In the genomic region with DNA sequence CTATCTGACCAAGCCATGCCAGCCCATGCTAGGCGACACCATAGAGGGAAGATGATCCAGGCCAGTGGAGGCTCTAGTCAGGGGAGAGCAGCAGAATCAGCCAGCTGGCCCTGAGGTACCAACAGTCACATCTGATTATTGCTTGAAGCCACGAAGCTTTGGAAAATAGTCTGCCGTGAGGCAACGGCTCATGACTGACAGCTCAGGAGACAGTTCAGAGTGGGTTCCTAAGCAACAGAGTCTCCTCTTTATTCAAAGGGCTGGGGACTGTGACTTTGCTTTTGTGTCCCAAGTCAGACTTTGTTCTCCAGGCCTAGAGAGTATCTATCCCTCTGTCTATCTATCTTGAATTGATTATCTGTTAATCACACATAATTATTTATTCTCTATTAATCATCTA, we compare ENCODE assay signal across 22 mouse cellular contexts.
DNase-seq lines count a peak whose midpoint lies in the region; ATAC-seq and TF ChIP-seq lines count a peak whose summit lies in the region.
"Had no signal": no experiment of that assay in that cellular context is flagged by ENCODE, and none has a peak within 500 bp of the region (broad histone marks: within the 10 kb centered on the region; RNA-seq: fewer than 3 reads in every experiment).

No protein-coding gene starts in this region.

- WGBS in forebrain, postnatal 0 days = 48% methylated on average over 4 of the region's 4 CpGs
- WGBS in forebrain, embryonic 13.5 days = 69% methylated on average over 4 of the region's 4 CpGs
- 56% methylated on average over 4 of the region's 4 CpGs for WGBS in hindbrain, embryonic 12.5 days
- 40% methylated on average over 4 of the region's 4 CpGs for WGBS in hindbrain, embryonic 13.5 days
- WGBS in midbrain, embryonic 14.5 days = 19% methylated on average over 4 of the region's 4 CpGs
- WGBS in midbrain, embryonic 16.5 days = 29% methylated on average over 4 of the region's 4 CpGs

- no peak overlapping the region for H3K4me3 ChIP-seq in forebrain, postnatal 0 days (ENCODE audit: low read depth, low read length)
- no peak overlapping the region for H3K4me3 ChIP-seq in forebrain, embryonic 13.5 days
- no peak overlapping the region for H3K4me3 ChIP-seq in hindbrain, embryonic 12.5 days
- no peak overlapping the region for H3K4me3 ChIP-seq in hindbrain, embryonic 13.5 days
- H3K4me3 ChIP-seq in midbrain, embryonic 14.5 days (replicated peaks; ENCODE audit: low read depth, low read length) = no peak overlapping the region
- no peak overlapping the region for H3K4me3 ChIP-seq in midbrain, embryonic 16.5 days (ENCODE audit: low read depth, low read length)
- H3K4me3 ChIP-seq: embryonic facial prominence, embryonic 13.5 days; embryonic facial prominence, embryonic 15.5 days; erythroblast, embryonic 14.5 days; forebrain, embryonic 15.5 days had no signal

- peak; percentile 47; the same call in 1 of the 2 replicates for ATAC-seq in forebrain, postnatal 0 days
- no peak for ATAC-seq in forebrain, embryonic 13.5 days
- 0 out of 2 replicates have a peak, but pooled peaks have one; percentile 35 for ATAC-seq in hindbrain, embryonic 12.5 days (ENCODE audit: low FRiP score)
- ATAC-seq in hindbrain, embryonic 13.5 days (ENCODE audit: low FRiP score) = no peak
- ATAC-seq in midbrain, embryonic 14.5 days (ENCODE audit: low FRiP score, low TSS enrichment) = no peak
- ATAC-seq in midbrain, embryonic 16.5 days = no peak
- ATAC-seq: forebrain, embryonic 15.5 days had no signal

- H3K27me3 ChIP-seq in forebrain, postnatal 0 days (ENCODE audit: insufficient read depth, low read length) = no peaks in the 10 kb centered on the region
- H3K27me3 ChIP-seq in forebrain, embryonic 13.5 days = peaks cover 7% of the 10 kb centered on the region; the same call in 1 of the 2 replicates
- H3K27me3 ChIP-seq in hindbrain, embryonic 12.5 days = no peaks in the 10 kb centered on the region
- 0 out of 2 replicates have a peak, but pooled peaks cover 1% of the 10 kb centered on the region for H3K27me3 ChIP-seq in hindbrain, embryonic 13.5 days
- no peaks in the 10 kb centered on the region for H3K27me3 ChIP-seq in midbrain, embryonic 14.5 days (ENCODE audit: control insufficient read depth, insufficient read depth, low read length)
- H3K27me3 ChIP-seq in midbrain, embryonic 16.5 days (ENCODE audit: control insufficient read depth, insufficient read depth, low read depth, low read length) = no peaks in the 10 kb centered on the region
- H3K27me3 ChIP-seq: embryonic facial prominence, embryonic 13.5 days; embryonic facial prominence, embryonic 15.5 days; forebrain, embryonic 15.5 days had no signal

- no peaks in the 10 kb centered on the region for H3K9me3 ChIP-seq in forebrain, postnatal 0 days (ENCODE audit: low read length)
- no peaks in the 10 kb centered on the region for H3K9me3 ChIP-seq in forebrain, embryonic 13.5 days (replicated peaks)
- H3K9me3 ChIP-seq in hindbrain, embryonic 12.5 days (replicated peaks) = no peaks in the 10 kb centered on the region
- H3K9me3 ChIP-seq in hindbrain, embryonic 13.5 days = no peaks in the 10 kb centered on the region
- no peaks in the 10 kb centered on the region for H3K9me3 ChIP-seq in midbrain, embryonic 14.5 days (ENCODE audit: control insufficient read depth, low read length)
- H3K9me3 ChIP-seq in midbrain, embryonic 16.5 days (replicated peaks; ENCODE audit: control insufficient read depth, low read length, poor library complexity, severe bottlenecking) = no peaks in the 10 kb centered on the region
- H3K9me3 ChIP-seq: embryonic facial prominence, embryonic 13.5 days; embryonic facial prominence, embryonic 15.5 days; forebrain, embryonic 15.5 days had no signal

- no peak for TF ChIP-seq CTCF in forebrain, postnatal 0 days (IDR thresholded peaks at IDR 0.05; ENCODE audit: low read depth)
- TF ChIP-seq CTCF in brain, embryonic 14.5 days (IDR thresholded peaks at IDR 0.05; ENCODE audit: borderline replicate concordance, extremely low read depth, insufficient read depth, insufficient read length) = no peak

- H3K9ac ChIP-seq in forebrain, postnatal 0 days = no peak overlapping the region
- no peak overlapping the region for H3K9ac ChIP-seq in forebrain, embryonic 13.5 days
- H3K9ac ChIP-seq in hindbrain, embryonic 12.5 days = no peak overlapping the region
- H3K9ac ChIP-seq in hindbrain, embryonic 13.5 days = no peak overlapping the region
- no peak overlapping the region for H3K9ac ChIP-seq in midbrain, embryonic 14.5 days (replicated peaks; ENCODE audit: low read length)
- H3K9ac ChIP-seq in midbrain, embryonic 16.5 days (ENCODE audit: low read depth, low read length) = no peak overlapping the region
- H3K9ac ChIP-seq: embryonic facial prominence, embryonic 13.5 days; embryonic facial prominence, embryonic 15.5 days; forebrain, embryonic 15.5 days had no signal

- no peak overlapping the region for H3K4me2 ChIP-seq in forebrain, postnatal 0 days (ENCODE audit: low read depth)
- no peak overlapping the region for H3K4me2 ChIP-seq in forebrain, embryonic 13.5 days
- H3K4me2 ChIP-seq in hindbrain, embryonic 12.5 days (replicated peaks) = no peak overlapping the region
- H3K4me2 ChIP-seq in hindbrain, embryonic 13.5 days = no peak overlapping the region
- no peak overlapping the region for H3K4me2 ChIP-seq in midbrain, embryonic 14.5 days (ENCODE audit: low read length)
- H3K4me2 ChIP-seq in midbrain, embryonic 16.5 days (ENCODE audit: low read length) = no peak overlapping the region
- H3K4me2 ChIP-seq: embryonic facial prominence, embryonic 13.5 days; embryonic facial prominence, embryonic 15.5 days; forebrain, embryonic 15.5 days had no signal

- DNase-seq in forebrain, postnatal 0 days = peak; percentile 30
- peak; percentile 54 for DNase-seq in midbrain, embryonic 14.5 days
- peak; percentile 51 for DNase-seq in brain, embryonic 14.5 days (ENCODE audit: low read depth)
- DNase-seq in adrenal gland, postnatal 4 days (ENCODE audit: low spot score in 2 of 2) = no peak
- DNase-seq: adrenal gland, adult 2 months; adrenal gland, postnatal 10 days; adrenal gland, postnatal 25 days; cerebellum, adult 11 months; cerebellum, adult 18-20 months; cerebellum, adult 8-10 months; cerebellum, adult 9-11 months; cerebellum, postnatal 14 days; cerebellum, postnatal 36 days; embryo, embryonic 11 days had no signal

- no peak for TF ChIP-seq POLR2A in brain, embryonic 14.5 days (IDR thresholded peaks at IDR 0.05; ENCODE audit: borderline replicate concordance, extremely low read depth, insufficient read depth, insufficient read length, poor library complexity, severe bottlenecking)

- no peak overlapping the region for H3K27ac ChIP-seq in forebrain, postnatal 0 days (ENCODE audit: low read depth, low read length)
- no peak overlapping the region for H3K27ac ChIP-seq in forebrain, embryonic 13.5 days
- 0 out of 2 replicates have a peak overlapping the region, but pooled peaks have one; percentile 17 for H3K27ac ChIP-seq in hindbrain, embryonic 12.5 days
- no peak overlapping the region for H3K27ac ChIP-seq in hindbrain, embryonic 13.5 days
- 0 out of 2 replicates have a peak overlapping the region, but pooled peaks have one; percentile 26 for H3K27ac ChIP-seq in midbrain, embryonic 14.5 days (replicated peaks; ENCODE audit: low read depth, low read length)
- H3K27ac ChIP-seq in midbrain, embryonic 16.5 days (ENCODE audit: low read length) = no peak overlapping the region
- H3K27ac ChIP-seq: embryonic facial prominence, embryonic 13.5 days; embryonic facial prominence, embryonic 15.5 days; forebrain, embryonic 15.5 days had no signal

- H3K36me3 ChIP-seq in forebrain, postnatal 0 days (ENCODE audit: insufficient read depth) = no peaks in the 10 kb centered on the region
- no peaks in the 10 kb centered on the region for H3K36me3 ChIP-seq in forebrain, embryonic 13.5 days (ENCODE audit: poor library complexity, severe bottlenecking)
- no peaks in the 10 kb centered on the region for H3K36me3 ChIP-seq in hindbrain, embryonic 12.5 days
- no peaks in the 10 kb centered on the region for H3K36me3 ChIP-seq in hindbrain, embryonic 13.5 days
- H3K36me3 ChIP-seq in midbrain, embryonic 14.5 days (ENCODE audit: control insufficient read depth, insufficient read depth, low read length) = no peaks in the 10 kb centered on the region
- H3K36me3 ChIP-seq in midbrain, embryonic 16.5 days (ENCODE audit: control insufficient read depth, insufficient read depth, low read length) = no peaks in the 10 kb centered on the region
- H3K36me3 ChIP-seq: embryonic facial prominence, embryonic 13.5 days; embryonic facial prominence, embryonic 15.5 days; forebrain, embryonic 15.5 days had no signal

- no peaks in the 10 kb centered on the region; the same call in 1 of the 2 replicates for H3K4me1 ChIP-seq in forebrain, postnatal 0 days (ENCODE audit: insufficient read depth)
- H3K4me1 ChIP-seq in forebrain, embryonic 13.5 days = no peaks in the 10 kb centered on the region
- H3K4me1 ChIP-seq in hindbrain, embryonic 12.5 days = peaks cover 10% of the 10 kb centered on the region; the same call in 1 of the 2 replicates
- peaks cover 8% of the 10 kb centered on the region; the same call in 1 of the 2 replicates for H3K4me1 ChIP-seq in hindbrain, embryonic 13.5 days (replicated peaks)
- no peaks in the 10 kb centered on the region for H3K4me1 ChIP-seq in midbrain, embryonic 14.5 days (ENCODE audit: control insufficient read depth, insufficient read depth, low read length)
- H3K4me1 ChIP-seq in midbrain, embryonic 16.5 days (ENCODE audit: control insufficient read depth, insufficient read depth, low read length) = no peaks in the 10 kb centered on the region
- H3K4me1 ChIP-seq: embryonic facial prominence, embryonic 13.5 days; embryonic facial prominence, embryonic 15.5 days; forebrain, embryonic 15.5 days had no signal

Comparison
In these comparisons a context has a peak if more than half of its experiments do, and no peak if none do; other contexts are left out.
1. ATAC-seq: peak in forebrain, postnatal 0 days (single experiment) and hindbrain, embryonic 12.5 days (single experiment); none in forebrain, embryonic 13.5 days (single experiment), hindbrain, embryonic 13.5 days (single experiment), midbrain, embryonic 14.5 days (single experiment) and midbrain, embryonic 16.5 days (single experiment).
2. H3K27ac ChIP-seq: peak in hindbrain, embryonic 12.5 days (single experiment) and midbrain, embryonic 14.5 days (single experiment); none in forebrain, postnatal 0 days (single experiment), forebrain, embryonic 13.5 days (single experiment), hindbrain, embryonic 13.5 days (single experiment) and midbrain, embryonic 16.5 days (single experiment).
3. DNase-seq: peak in forebrain, postnatal 0 days (single experiment), midbrain, embryonic 14.5 days (single experiment) and brain, embryonic 14.5 days (single experiment); none in adrenal gland, postnatal 4 days (0 of 2).